Mouse (Mus musculus) bone marrow macrophage, adult 2 months (primary cell): ENCODE results near the gene Fnbp1.

Experiments used
- CTCF ChIP-seq: IDR thresholded peaks from 2 replicates; pipeline ENCODE4 v1.5.1; 2012; ENCODE audit warnings: low read depth, mild to moderate bottlenecking, low read length, moderate library complexity
- POLR2A ChIP-seq: IDR thresholded peaks from 2 replicates; pipeline ENCODE4 v1.6.1; 2012; ENCODE audit warnings: mild to moderate bottlenecking, low read depth, low read length, borderline replicate concordance

GRCm38 (mm10) chr2:31136338-31136737, 5.5 kb downstream of the Fnbp1 start:
- TF ChIP-seq POLR2A (no peak), CTCF (no peak)
